Mouse (Mus musculus): ENCODE results near the gene Slc30a1. TPM values are rescaled to one million over a fixed set of nuclear protein-coding genes. Genes with fewer than 3 reads are reported as not detected.

Gene Slc30a1
- polyA plus RNA-seq, 1 experiment from 2014 or later: 2.3 TPM

GRCm38 (mm10) chr1:191929065-191929464, 22.5 kb downstream of the Slc30a1 start:
- Histone ChIP-seq H3K4me2 (ENCODE audit: low read length) (no peak overlapping the region), H3K4me1 (ENCODE audit: control insufficient read depth, insufficient read depth, low read length) (no peaks in the 10 kb centered on the region), H3K4me3 (ENCODE audit: low read depth, low read length) (no peak overlapping the region), H3K27ac (ENCODE audit: low read length) (no peak overlapping the region), H3K36me3 (ENCODE audit: control insufficient read depth, insufficient read depth, low read length) (no peaks in the 10 kb centered on the region), H3K9ac (ENCODE audit: low read depth, low read length) (no peak overlapping the region), H3K27me3 (ENCODE audit: control insufficient read depth, insufficient read depth, low read depth, low read length) (peaks cover 3% of the 10 kb centered on the region), H3K9me3 (replicated peaks; ENCODE audit: control insufficient read depth, low read length, poor library complexity, severe bottlenecking) (no peaks in the 10 kb centered on the region)
- ATAC-seq: no peak
- 79% methylated on average over 8 of the region's 8 CpGs for WGBS

- Histone ChIP-seq H3K27me3 (ENCODE audit: control insufficient read depth, insufficient read depth, low read depth, low read length) (peaks cover 3% of the 10 kb centered on the region), H3K4me2 (ENCODE audit: low read length) (no peak overlapping the region), H3K36me3 (ENCODE audit: control insufficient read depth, insufficient read depth, low read length) (no peaks in the 10 kb centered on the region), H3K27ac (ENCODE audit: low read length) (no peak overlapping the region), H3K4me3 (ENCODE audit: low read depth, low read length) (no peak overlapping the region), H3K9me3 (replicated peaks; ENCODE audit: control insufficient read depth, low read length, poor library complexity, severe bottlenecking) (no peaks in the 10 kb centered on the region), H3K9ac (ENCODE audit: low read depth, low read length) (no peak overlapping the region), H3K4me1 (ENCODE audit: control insufficient read depth, insufficient read depth, low read length) (no peaks in the 10 kb centered on the region)
- 64% methylated on average over 12 of the region's 12 CpGs for WGBS
- no peak for ATAC-seq
Observed at GRCm38 (mm10) chr1:191929897-191930524, 23.4 kb downstream of the Slc30a1 start.

- Histone ChIP-seq H3K36me3 (ENCODE audit: control insufficient read depth, insufficient read depth, low read length) (no peaks in the 10 kb centered on the region), H3K9me3 (replicated peaks; ENCODE audit: control insufficient read depth, low read length, poor library complexity, severe bottlenecking) (no peaks in the 10 kb centered on the region), H3K27me3 (ENCODE audit: control insufficient read depth, insufficient read depth, low read depth, low read length) (peaks cover 3% of the 10 kb centered on the region), H3K4me3 (ENCODE audit: low read depth, low read length) (no peak overlapping the region), H3K4me2 (ENCODE audit: low read length) (no peak overlapping the region), H3K27ac (ENCODE audit: low read length) (no peak overlapping the region), H3K4me1 (ENCODE audit: control insufficient read depth, insufficient read depth, low read length) (no peaks in the 10 kb centered on the region), H3K9ac (ENCODE audit: low read depth, low read length) (no peak overlapping the region)
- 81% methylated on average over 3 of the region's 3 CpGs for WGBS
- ATAC-seq: no peak
Observed at GRCm38 (mm10) chr1:191930525-191931105, 24.0 kb downstream of the Slc30a1 start.

- Histone ChIP-seq H3K4me3 (ENCODE audit: low read depth, low read length) (no peak overlapping the region), H3K4me2 (ENCODE audit: low read length) (no peak overlapping the region), H3K27me3 (ENCODE audit: control insufficient read depth, insufficient read depth, low read depth, low read length) (peaks cover 3% of the 10 kb centered on the region), H3K36me3 (ENCODE audit: control insufficient read depth, insufficient read depth, low read length) (no peaks in the 10 kb centered on the region), H3K4me1 (ENCODE audit: control insufficient read depth, insufficient read depth, low read length) (no peaks in the 10 kb centered on the region), H3K9ac (ENCODE audit: low read depth, low read length) (no peak overlapping the region), H3K27ac (ENCODE audit: low read length) (no peak overlapping the region), H3K9me3 (replicated peaks; ENCODE audit: control insufficient read depth, low read length, poor library complexity, severe bottlenecking) (no peaks in the 10 kb centered on the region)
- no peak for ATAC-seq
- 69% methylated on average over 8 of the region's 8 CpGs for WGBS
Observed at GRCm38 (mm10) chr1:191932286-191932985, 25.9 kb downstream of the Slc30a1 start.

- Histone ChIP-seq H3K27me3 (ENCODE audit: control insufficient read depth, insufficient read depth, low read depth, low read length) (peaks cover 3% of the 10 kb centered on the region), H3K9me3 (replicated peaks; ENCODE audit: control insufficient read depth, low read length, poor library complexity, severe bottlenecking) (no peaks in the 10 kb centered on the region), H3K27ac (ENCODE audit: low read length) (no peak overlapping the region), H3K4me3 (ENCODE audit: low read depth, low read length) (no peak overlapping the region), H3K4me2 (ENCODE audit: low read length) (no peak overlapping the region), H3K9ac (ENCODE audit: low read depth, low read length) (no peak overlapping the region), H3K4me1 (ENCODE audit: control insufficient read depth, insufficient read depth, low read length) (no peaks in the 10 kb centered on the region), H3K36me3 (ENCODE audit: control insufficient read depth, insufficient read depth, low read length) (no peaks in the 10 kb centered on the region)
- 81% methylated on average over 4 of the region's 4 CpGs for WGBS
- no peak for ATAC-seq
Observed at GRCm38 (mm10) chr1:191932986-191933632, 26.5 kb downstream of the Slc30a1 start.

GRCm38 (mm10) chr1:191943638-191944037, 37.1 kb downstream of the Slc30a1 start:
- Histone ChIP-seq H3K36me3 (ENCODE audit: control insufficient read depth, insufficient read depth, low read length) (no peaks in the 10 kb centered on the region), H3K9ac (ENCODE audit: low read depth, low read length) (no peak overlapping the region), H3K4me3 (ENCODE audit: low read depth, low read length) (no peak overlapping the region), H3K4me1 (ENCODE audit: control insufficient read depth, insufficient read depth, low read length) (no peaks in the 10 kb centered on the region), H3K27ac (ENCODE audit: low read length) (no peak overlapping the region), H3K4me2 (ENCODE audit: low read length) (no peak overlapping the region), H3K9me3 (replicated peaks; ENCODE audit: control insufficient read depth, low read length, poor library complexity, severe bottlenecking) (no peaks in the 10 kb centered on the region), H3K27me3 (ENCODE audit: control insufficient read depth, insufficient read depth, low read depth, low read length) (no peaks in the 10 kb centered on the region)
- no peak for ATAC-seq
- 85% methylated on average over 6 of the region's 6 CpGs for whole genome bisulfite sequencing

- ATAC-seq: no peak
- H3K9me3 ChIP-seq (replicated peaks; ENCODE audit: control insufficient read depth, low read length, poor library complexity, severe bottlenecking): no peaks in the 10 kb centered on the region
Observed at GRCm38 (mm10) chr1:191945341-191945740, 38.8 kb downstream of the Slc30a1 start.

GRCm38 (mm10) chr1:191945756-191946155, 39.2 kb downstream of the Slc30a1 start:
- H3K36me3 ChIP-seq (ENCODE audit: control insufficient read depth, insufficient read depth, low read length): no peaks in the 10 kb centered on the region
- 84% methylated on average over 5 of the region's 5 CpGs for WGBS
- H3K27me3 ChIP-seq (ENCODE audit: control insufficient read depth, insufficient read depth, low read depth, low read length): no peaks in the 10 kb centered on the region
- H3K4me1 ChIP-seq (ENCODE audit: control insufficient read depth, insufficient read depth, low read length): no peaks in the 10 kb centered on the region
- no peaks in the 10 kb centered on the region for H3K9me3 ChIP-seq (replicated peaks; ENCODE audit: control insufficient read depth, low read length, poor library complexity, severe bottlenecking)
- no peak overlapping the region for H3K4me3 ChIP-seq (ENCODE audit: low read depth, low read length)
- no peak overlapping the region for H3K27ac ChIP-seq (ENCODE audit: low read length)
- no peak overlapping the region for H3K9ac ChIP-seq (ENCODE audit: low read depth, low read length)
- ATAC-seq: no peak
- no peak overlapping the region for H3K4me2 ChIP-seq (ENCODE audit: low read length)

More at GRCm38 (mm10) chr1:191945341-191945740, 38.8 kb downstream of the Slc30a1 start:
- H3K4me2 ChIP-seq (ENCODE audit: low read length): no peak overlapping the region
- H3K4me3 ChIP-seq (ENCODE audit: low read depth, low read length): no peak overlapping the region
- H3K36me3 ChIP-seq (ENCODE audit: control insufficient read depth, insufficient read depth, low read length): no peaks in the 10 kb centered on the region
- no peak overlapping the region for H3K9ac ChIP-seq (ENCODE audit: low read depth, low read length)
- 97% methylated on average over 8 of the region's 8 CpGs for WGBS
- H3K27ac ChIP-seq (ENCODE audit: low read length): no peak overlapping the region
- no peaks in the 10 kb centered on the region for H3K27me3 ChIP-seq (ENCODE audit: control insufficient read depth, insufficient read depth, low read depth, low read length)
- H3K4me1 ChIP-seq (ENCODE audit: control insufficient read depth, insufficient read depth, low read length): no peaks in the 10 kb centered on the region

- no peaks in the 10 kb centered on the region for H3K4me1 ChIP-seq (ENCODE audit: control insufficient read depth, insufficient read depth, low read length)
- 89% methylated on average over 7 of the region's 7 CpGs for WGBS
- H3K4me3 ChIP-seq (ENCODE audit: low read depth, low read length): no peak overlapping the region
- H3K9me3 ChIP-seq (replicated peaks; ENCODE audit: control insufficient read depth, low read length, poor library complexity, severe bottlenecking): no peaks in the 10 kb centered on the region
- no peak overlapping the region for H3K4me2 ChIP-seq (ENCODE audit: low read length)
- no peaks in the 10 kb centered on the region for H3K27me3 ChIP-seq (ENCODE audit: control insufficient read depth, insufficient read depth, low read depth, low read length)
- H3K27ac ChIP-seq (ENCODE audit: low read length): no peak overlapping the region
- no peaks in the 10 kb centered on the region for H3K36me3 ChIP-seq (ENCODE audit: control insufficient read depth, insufficient read depth, low read length)
- no peak overlapping the region for H3K9ac ChIP-seq (ENCODE audit: low read depth, low read length)
- no peak for ATAC-seq
Observed at GRCm38 (mm10) chr1:191946261-191946660, 39.7 kb downstream of the Slc30a1 start.

Data from midbrain, embryonic 16.5 days (tissue).